Mouse (Mus musculus): ENCODE measurements at regions not wholly inside any gene's neighbourhood (a gene's known extent, or its start where the extent isn't known, plus 50 kb on each side); places are given as distances from the start of the nearest gene placed in this dataset.

GRCm38 (mm10) chrX:58244544-58244943, 222.0 kb downstream of the Zic3 start:
- no peak for DNase-seq

GRCm38 (mm10) chrX:58256043-58256442, 233.5 kb downstream of the Zic3 start:
- no peak for DNase-seq

GRCm38 (mm10) chrX:58282903-58283302, 260.4 kb downstream of the Zic3 start:
- no peak for DNase-seq

DNA sequence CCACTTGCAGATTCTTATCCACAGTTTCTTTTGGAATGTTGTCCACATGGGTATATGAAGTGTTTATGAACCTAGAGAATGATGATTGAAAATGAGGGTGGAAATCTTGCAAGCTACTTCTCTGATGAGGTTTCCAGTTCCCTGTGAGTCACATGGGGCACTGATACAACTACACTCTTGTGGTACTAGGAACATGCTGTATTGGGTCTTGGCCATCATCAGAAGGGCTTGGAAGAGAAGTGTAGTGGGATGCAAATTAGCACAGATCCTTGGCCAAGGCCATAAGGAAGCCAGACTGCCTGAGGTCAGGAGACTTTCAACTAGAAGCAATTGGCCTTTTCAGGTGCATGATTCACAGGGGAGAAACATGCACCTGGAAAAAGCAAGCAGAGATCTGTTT, 300.3 kb downstream of the Zic3 start:
- no peak for DNase-seq

DNA sequence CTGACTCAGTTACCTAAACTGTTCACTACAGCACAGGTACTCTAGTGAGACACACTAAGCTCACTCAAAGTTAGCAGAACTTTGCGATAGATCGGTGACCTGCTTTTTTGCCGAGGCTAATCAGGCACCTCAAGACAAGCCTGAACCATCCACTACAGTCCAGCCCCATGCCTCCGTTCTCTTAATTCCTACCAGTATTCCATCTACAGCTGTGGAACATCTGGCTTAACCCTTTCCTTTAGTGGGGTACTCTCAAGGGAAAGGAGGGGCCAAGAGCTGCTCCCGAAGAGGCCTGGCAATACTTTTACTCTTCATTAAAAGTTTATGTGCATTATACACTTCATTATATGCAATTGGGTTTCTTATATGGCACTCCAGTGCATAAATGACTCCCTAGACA, 329.1 kb downstream of the Zic3 start:
- no peak for DNase-seq

DNA sequence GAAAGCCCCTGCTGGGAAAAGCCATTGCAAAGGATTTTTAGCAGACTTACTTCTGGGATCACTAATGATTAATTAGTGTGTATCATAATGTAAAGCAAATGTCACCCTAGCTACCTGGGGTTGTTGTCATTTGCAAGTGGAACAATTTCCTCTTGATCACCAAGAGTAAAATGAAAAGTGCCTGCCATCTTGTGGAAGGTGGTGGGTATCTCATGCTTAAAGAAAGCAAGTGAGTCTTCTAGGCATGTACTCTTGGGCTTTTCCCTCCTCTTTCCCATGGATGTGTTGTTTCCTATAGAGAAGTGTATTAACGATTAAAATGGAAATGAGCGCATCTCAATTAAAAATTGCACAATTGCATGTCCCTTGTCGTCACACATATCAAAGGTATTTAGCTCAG, 355.4 kb downstream of the Zic3 start:
- peak in 1 of 2 experiments; percentile 13 for DNase-seq
